Mouse (Mus musculus) brain, embryonic 14.5 days (tissue): ENCODE results near the gene Rap1a. TPM values are rescaled to one million over a fixed set of nuclear protein-coding genes. Genes with fewer than 3 reads are reported as not detected.
A peak's percentile ranks its signal among the peaks of the same experiment; 100 is the strongest.

Experiments
- DNase-seq: peaks from one replicate; pipeline ENCODE4 v3.0.0-alpha.2; 2011; ENCODE audit warnings: low read depth
- CTCF ChIP-seq: fragments of 200-500 bp; IDR thresholded peaks from 2 replicates; pipeline ENCODE4 v1.5.1; 2012; ENCODE audit warnings: inconsistent platforms, mild to moderate bottlenecking, moderate library complexity, borderline replicate concordance; ENCODE audit not compliant: insufficient read depth, insufficient read length; ENCODE audit errors: extremely low read depth
- POLR2A ChIP-seq: fragments of 200-500 bp; IDR thresholded peaks from 2 replicates; pipeline ENCODE4 v1.6.1; 2012; ENCODE audit warnings: mild to moderate bottlenecking, inconsistent platforms, borderline replicate concordance; ENCODE audit not compliant: poor library complexity, insufficient read depth, insufficient read length, severe bottlenecking; ENCODE audit errors: extremely low read depth
- polyA plus RNA-seq: library from polyadenylated mRNA; depleted of rRNA; stranded (reverse); fragments of >200 nt; gene quantifications from 2 replicates; pipeline ENCODE4 v1.2.3, GENCODE M21; 2012

Gene Rap1a
- polyA plus RNA-seq, 1 experiment, result 32.7 TPM

- no peak for DNase-seq
- TF ChIP-seq POLR2A (no peak), CTCF (no peak)
Observed at GRCm38 (mm10) chr3:105821504-105821903, 20.4 kb upstream of the Rap1a start.

GRCm38 (mm10) chr3:105820272-105820671, 19.1 kb upstream of the Rap1a start:
- TF ChIP-seq POLR2A (no peak), CTCF (no peak)

GRCm38 (mm10) chr3:105818130-105819004, 17.2 kb upstream of the Rap1a start:
- TF ChIP-seq CTCF (no peak), POLR2A (no peak)
- DNase-seq, result no peak

More at GRCm38 (mm10) chr3:105820272-105820671, 19.1 kb upstream of the Rap1a start:
- no peak for DNase-seq

- DNase-seq, result no peak
- TF ChIP-seq POLR2A (no peak), CTCF (no peak)
Observed at GRCm38 (mm10) chr3:105816089-105816488, 15.0 kb upstream of the Rap1a start.

- TF ChIP-seq CTCF (no peak), POLR2A (no peak)
- DNase-seq, result peak; percentile 56
Observed at GRCm38 (mm10) chr3:105815236-105815904, 14.2 kb upstream of the Rap1a start.

GRCm38 (mm10) chr3:105811146-105811545, 10.0 kb upstream of the Rap1a start:
- DNase-seq, result no peak
- no peak for TF ChIP-seq POLR2A
- no peak for TF ChIP-seq CTCF

- DNase-seq, result no peak
- TF ChIP-seq CTCF, result no peak
- no peak for TF ChIP-seq POLR2A
Observed at GRCm38 (mm10) chr3:105808179-105809037, 7.3 kb upstream of the Rap1a start.

GRCm38 (mm10) chr3:105807672-105808071, 6.5 kb upstream of the Rap1a start:
- DNase-seq, result no peak
- TF ChIP-seq POLR2A, result no peak
- no peak for TF ChIP-seq CTCF

- no peak for TF ChIP-seq POLR2A
- no peak for TF ChIP-seq CTCF
- DNase-seq, result no peak
Observed at GRCm38 (mm10) chr3:105806519-105807249, 5.5 kb upstream of the Rap1a start.

GRCm38 (mm10) chr3:105803600-105803999, 2.5 kb upstream of the Rap1a start:
- DNase-seq, result no peak
- no peak for TF ChIP-seq CTCF
- TF ChIP-seq POLR2A, result no peak

GRCm38 (mm10) chr3:105800675-105801190, 403 bp downstream of the Rap1a start:
- TF ChIP-seq POLR2A, result no peak
- TF ChIP-seq CTCF, result no peak
- DNase-seq, result peak; percentile 55

- no peak for DNase-seq
- TF ChIP-seq CTCF (no peak), POLR2A (no peak)
Observed at GRCm38 (mm10) chr3:105800156-105800674, 921 bp downstream of the Rap1a start.
